Mouse (Mus musculus): ENCODE measurements around the gene Bax. TPM values are rescaled to one million over a fixed set of nuclear protein-coding genes. Genes with fewer than 3 reads are reported as not detected.

Bax gene
- polyA plus RNA-seq, 1 experiment from 2014 or later = 212 TPM

GRCm38 (mm10) chr7:45420615-45420919 lies 46.1 kb downstream of the Bax start, which contains the start of gene Lhb:
Lhb (plus strand) TSS chr7:45420820.
- Histone ChIP-seq H3K36me3 (ENCODE audit: control insufficient read depth, insufficient read depth, low read length) (peaks cover 43% of the 10 kb centered on the region), H3K9ac (ENCODE audit: low read depth, low read length) (no peak within 1 kb of the TSS), H3K27me3 (replicated peaks; ENCODE audit: control insufficient read depth, insufficient read depth, low read length) (peaks cover 47% of the 10 kb centered on the region), H3K27ac (ENCODE audit: low read depth, low read length) (no peak within 1 kb of the TSS), H3K4me3 (ENCODE audit: low read depth, low read length) (no peak within 1 kb of the TSS), H3K4me2 (peak within 1 kb of the TSS; percentile 6; the same call in 1 of the 2 replicates), H3K4me1 (replicated peaks; ENCODE audit: control insufficient read depth, insufficient read depth, low read length) (0 out of 2 replicates have a peak, but pooled peaks cover 2% of the 10 kb centered on the region), H3K9me3 (ENCODE audit: control insufficient read depth, low read length) (no peaks in the 10 kb centered on the region)
- DNase-seq (ENCODE audit: low spot score) (no peak), ATAC-seq (replicated peaks; ENCODE audit: low FRiP score) (no peak)
- WGBS = 63% methylated on average over 6 of the region's 6 CpGs

- WGBS = 26% methylated on average over 27 of the region's 27 CpGs
- Histone ChIP-seq H3K27me3 (replicated peaks; ENCODE audit: control insufficient read depth, insufficient read depth, low read length) (peaks cover 52% of the 10 kb centered on the region), H3K9ac (ENCODE audit: low read depth, low read length) (no peak overlapping the region), H3K4me3 (ENCODE audit: low read depth, low read length) (no peak overlapping the region), H3K4me1 (replicated peaks; ENCODE audit: control insufficient read depth, insufficient read depth, low read length) (0 out of 2 replicates have a peak, but pooled peaks cover 4% of the 10 kb centered on the region), H3K4me2 (peak overlapping the region; percentile 6; the same call in 1 of the 2 replicates), H3K36me3 (ENCODE audit: control insufficient read depth, insufficient read depth, low read length) (peaks cover 39% of the 10 kb centered on the region), H3K27ac (ENCODE audit: low read depth, low read length) (no peak overlapping the region), H3K9me3 (ENCODE audit: control insufficient read depth, low read length) (no peaks in the 10 kb centered on the region)
- ATAC-seq (replicated peaks; ENCODE audit: low FRiP score) = no peak
- no peak for DNase-seq (ENCODE audit: low spot score)
These were observed 46.7 kb downstream of the Bax start for GRCm38 (mm10) chr7:45419859-45420614.

GRCm38 (mm10) chr7:45417962-45418492 lies 48.7 kb downstream of the Bax start:
- Histone ChIP-seq H3K27ac (ENCODE audit: low read depth, low read length) (no peak overlapping the region), H3K9me3 (ENCODE audit: control insufficient read depth, low read length) (no peaks in the 10 kb centered on the region), H3K36me3 (ENCODE audit: control insufficient read depth, insufficient read depth, low read length) (peaks cover 20% of the 10 kb centered on the region), H3K4me1 (replicated peaks; ENCODE audit: control insufficient read depth, insufficient read depth, low read length) (peaks cover 11% of the 10 kb centered on the region), H3K27me3 (replicated peaks; ENCODE audit: control insufficient read depth, insufficient read depth, low read length) (peaks cover 72% of the 10 kb centered on the region), H3K4me3 (ENCODE audit: low read depth, low read length) (no peak overlapping the region), H3K4me2 (no peak overlapping the region), H3K9ac (ENCODE audit: low read depth, low read length) (no peak overlapping the region)
- DNase-seq (ENCODE audit: low spot score) (no peak), ATAC-seq (replicated peaks; ENCODE audit: low FRiP score) (no peak)
- 11% methylated on average over 13 of the region's 13 CpGs for WGBS

DNA sequence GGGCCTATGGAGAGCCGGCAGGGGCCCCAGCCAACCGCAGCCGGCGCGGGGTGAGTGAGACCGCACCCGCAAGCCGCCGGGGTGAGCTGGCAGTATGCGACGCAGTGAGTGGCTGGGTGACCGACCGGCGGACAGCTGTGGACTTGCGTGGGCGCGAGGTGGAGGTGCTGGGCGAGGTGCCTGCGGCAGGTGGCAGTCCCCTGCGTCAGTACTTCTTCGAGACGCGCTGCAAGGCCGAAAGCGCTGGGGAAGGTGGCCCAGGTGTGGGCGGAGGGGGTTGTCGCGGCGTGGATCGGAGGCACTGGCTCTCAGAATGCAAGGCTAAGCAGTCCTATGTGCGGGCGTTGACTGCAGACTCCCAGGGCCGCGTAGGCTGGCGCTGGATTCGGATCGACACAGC lies 51.1 kb downstream of the Bax start:
- peaks cover 91% of the 10 kb centered on the region for H3K27me3 ChIP-seq (replicated peaks; ENCODE audit: control insufficient read depth, insufficient read depth, low read length)
- H3K9me3 ChIP-seq (ENCODE audit: control insufficient read depth, low read length) = no peaks in the 10 kb centered on the region
- H3K4me1 ChIP-seq (replicated peaks; ENCODE audit: control insufficient read depth, insufficient read depth, low read length) = peaks cover 11% of the 10 kb centered on the region
- H3K27ac ChIP-seq (ENCODE audit: low read depth, low read length) = no peak overlapping the region
- H3K9ac ChIP-seq (ENCODE audit: low read depth, low read length) = no peak overlapping the region
- peak overlapping the region; percentile 14; the same call in 1 of the 2 replicates for H3K4me3 ChIP-seq (ENCODE audit: low read depth, low read length)
- no peaks in the 10 kb centered on the region for H3K36me3 ChIP-seq (ENCODE audit: control insufficient read depth, insufficient read depth, low read length)
- peak overlapping the region; percentile 26; the same call in 1 of the 2 replicates for H3K4me2 ChIP-seq
- 12% methylated on average over 37 of the region's 37 CpGs for WGBS
- DNase-seq (ENCODE audit: low spot score) (no peak), ATAC-seq (replicated peaks; ENCODE audit: low FRiP score) (no peak)

DNA sequence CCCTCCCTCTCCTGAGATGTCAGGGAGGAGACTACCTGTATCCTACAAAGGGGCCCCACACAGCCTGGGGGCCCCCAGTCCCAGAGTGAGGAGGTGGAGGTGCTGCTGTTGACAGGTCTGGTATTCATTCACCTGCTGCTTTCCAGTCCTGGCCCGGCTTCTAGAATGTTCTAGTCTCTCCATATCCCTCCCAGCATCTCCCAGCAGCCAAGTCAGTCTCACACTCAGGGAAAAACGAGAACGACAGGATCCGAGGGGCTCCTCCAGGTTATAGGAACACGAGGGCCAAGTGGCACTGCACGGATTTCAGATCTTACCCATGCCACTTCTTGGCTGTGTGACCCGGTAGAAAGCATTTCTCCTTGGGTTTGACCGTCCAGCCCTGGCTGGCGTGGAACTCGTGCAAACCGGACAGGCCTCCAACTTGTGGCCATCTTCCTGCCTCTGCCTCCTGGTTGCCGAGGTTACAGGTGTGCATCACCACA lies 51.9 kb downstream of the Bax start:
- ATAC-seq (replicated peaks; ENCODE audit: low FRiP score) = no peak
- Histone ChIP-seq H3K4me3 (ENCODE audit: low read depth, low read length) (no peak overlapping the region), H3K36me3 (ENCODE audit: control insufficient read depth, insufficient read depth, low read length) (no peaks in the 10 kb centered on the region), H3K27me3 (replicated peaks; ENCODE audit: control insufficient read depth, insufficient read depth, low read length) (peaks cover 94% of the 10 kb centered on the region), H3K9ac (ENCODE audit: low read depth, low read length) (no peak overlapping the region), H3K4me1 (replicated peaks; ENCODE audit: control insufficient read depth, insufficient read depth, low read length) (peaks cover 11% of the 10 kb centered on the region), H3K27ac (ENCODE audit: low read depth, low read length) (no peak overlapping the region), H3K4me2 (peak overlapping the region; percentile 91; the same call in 1 of the 2 replicates), H3K9me3 (ENCODE audit: control insufficient read depth, low read length) (no peaks in the 10 kb centered on the region)
- 32% methylated on average over 12 of the region's 12 CpGs for WGBS
- DNase-seq (ENCODE audit: low spot score) = no peak

DNA sequence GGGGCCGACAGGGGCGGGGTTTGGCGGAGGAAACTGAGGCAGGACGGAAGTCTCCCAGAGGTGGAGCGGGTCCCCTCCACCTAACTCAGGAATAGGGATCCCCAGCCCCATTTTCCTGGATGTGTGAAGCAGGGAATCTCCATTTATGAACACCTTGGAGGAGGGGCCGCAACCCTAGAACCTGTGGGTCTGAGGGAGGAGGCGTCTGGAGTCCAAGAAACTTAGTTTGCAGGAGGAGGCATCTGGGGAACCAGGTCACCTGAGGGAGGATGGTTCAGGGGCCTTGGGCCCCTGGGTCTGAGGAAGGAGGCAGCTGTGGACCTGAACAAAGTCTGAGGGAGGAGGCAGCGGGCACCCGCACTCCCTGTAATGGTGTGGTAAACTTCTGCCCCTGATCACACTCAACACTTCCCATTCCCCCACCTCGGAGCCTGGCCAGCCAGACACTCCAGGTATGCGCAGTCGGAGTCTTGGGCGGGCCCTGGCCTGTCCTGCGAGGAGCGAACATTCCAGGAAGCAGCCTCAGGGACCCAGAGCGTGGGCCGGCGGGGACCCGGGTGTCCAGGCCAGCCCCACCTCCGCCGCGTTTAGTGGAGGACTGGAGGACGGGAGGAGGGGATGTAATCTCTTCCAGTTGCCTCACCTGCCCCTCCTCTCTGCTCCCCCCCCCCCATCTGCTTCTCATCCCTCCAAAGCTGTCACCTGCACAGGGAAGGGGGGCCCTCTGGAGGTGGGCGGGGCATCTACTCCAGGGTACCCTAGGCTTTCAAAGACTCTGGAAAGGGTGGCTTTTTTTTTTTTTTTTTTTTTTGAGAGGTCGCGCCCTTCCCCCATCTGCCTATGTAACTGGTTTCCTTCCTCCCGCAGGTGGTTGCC lies 52.6 kb downstream of the Bax start:
- H3K4me1 ChIP-seq (replicated peaks; ENCODE audit: control insufficient read depth, insufficient read depth, low read length) = peaks cover 11% of the 10 kb centered on the region
- peaks cover 98% of the 10 kb centered on the region for H3K27me3 ChIP-seq (replicated peaks; ENCODE audit: control insufficient read depth, insufficient read depth, low read length)
- whole genome bisulfite sequencing = 2% methylated on average over 27 of the region's 27 CpGs
- H3K9ac ChIP-seq (ENCODE audit: low read depth, low read length) = peak overlapping the region; percentile 2
- no peaks in the 10 kb centered on the region for H3K9me3 ChIP-seq (ENCODE audit: control insufficient read depth, low read length)
- DNase-seq (ENCODE audit: low spot score) = peak; percentile 46
- ATAC-seq (replicated peaks; ENCODE audit: low FRiP score) = peak; percentile 9; the same call in 1 of the 2 replicates
- peak overlapping the region; percentile 58; the same call in 1 of the 2 replicates for H3K27ac ChIP-seq (ENCODE audit: low read depth, low read length)
- peak overlapping the region; percentile 60 for H3K4me3 ChIP-seq (ENCODE audit: low read depth, low read length)
- peak overlapping the region; percentile 91 for H3K4me2 ChIP-seq
- H3K36me3 ChIP-seq (ENCODE audit: control insufficient read depth, insufficient read depth, low read length) = no peaks in the 10 kb centered on the region

DNA sequence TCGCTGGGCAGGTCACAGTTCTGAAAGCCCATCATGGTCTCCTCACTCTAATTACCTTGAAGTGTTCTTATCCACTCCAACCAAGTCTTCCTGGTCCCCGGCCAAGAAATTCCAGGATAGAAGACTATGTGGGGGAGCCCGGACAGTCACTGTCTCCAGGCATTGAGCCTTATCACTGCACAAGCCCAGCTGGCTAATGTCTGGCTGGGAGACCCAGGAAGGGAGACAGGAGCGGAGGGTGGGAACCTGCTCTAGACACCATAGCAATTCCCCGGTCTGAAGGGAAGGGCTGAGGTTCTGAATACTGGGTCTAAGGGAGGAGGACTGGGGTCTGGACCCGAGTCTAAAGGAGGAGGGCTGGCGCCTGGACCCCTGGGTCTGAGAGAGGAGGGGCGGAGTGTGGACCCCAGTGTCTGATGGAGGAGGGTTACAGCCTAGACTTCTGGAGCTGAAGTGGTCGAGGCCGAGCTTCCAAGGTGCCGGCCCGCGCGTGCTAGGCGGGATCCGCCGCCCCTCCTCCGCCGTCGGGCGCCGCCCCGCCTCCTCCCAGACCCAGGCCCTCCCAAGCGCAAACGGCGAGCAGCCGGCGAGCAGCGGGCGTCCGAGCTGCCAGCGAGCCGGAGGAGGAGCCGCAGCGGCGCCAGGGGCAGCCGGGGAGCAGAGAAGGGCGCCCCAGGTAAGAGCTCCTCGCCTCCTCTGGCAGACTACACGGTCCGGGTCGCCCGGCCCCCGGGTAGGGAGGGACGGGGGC lies 53.4 kb downstream of the Bax start, which contains the start of gene Ntf5:
Gene Ntf5 (plus strand): TSS at position 583 of the 751 bp plus-strand sequence.
- peak; percentile 53 for DNase-seq (ENCODE audit: low spot score)
- Histone ChIP-seq H3K9me3 (ENCODE audit: control insufficient read depth, low read length) (no peaks in the 10 kb centered on the region), H3K4me2 (peak within 1 kb of the TSS; percentile 91), H3K4me3 (ENCODE audit: low read depth, low read length) (peak within 1 kb of the TSS; percentile 60), H3K27me3 (replicated peaks; ENCODE audit: control insufficient read depth, insufficient read depth, low read length) (peaks cover 98% of the 10 kb centered on the region), H3K9ac (ENCODE audit: low read depth, low read length) (peak within 1 kb of the TSS; percentile 2), H3K27ac (ENCODE audit: low read depth, low read length) (peak within 1 kb of the TSS; percentile 58), H3K4me1 (replicated peaks; ENCODE audit: control insufficient read depth, insufficient read depth, low read length) (peaks cover 11% of the 10 kb centered on the region), H3K36me3 (ENCODE audit: control insufficient read depth, insufficient read depth, low read length) (no peaks in the 10 kb centered on the region)
- ATAC-seq (replicated peaks; ENCODE audit: low FRiP score) = peak; percentile 39; the same call in 1 of the 2 replicates
- WGBS = 4% methylated on average over 43 of the region's 45 CpGs

GRCm38 (mm10) chr7:45412421-45412820 lies 54.3 kb downstream of the Bax start:
- H3K27me3 ChIP-seq (replicated peaks; ENCODE audit: control insufficient read depth, insufficient read depth, low read length) = peaks cover 99% of the 10 kb centered on the region
- no peak overlapping the region for H3K9ac ChIP-seq (ENCODE audit: low read depth, low read length)
- WGBS = 65% methylated on average over 2 of the region's 2 CpGs
- H3K4me3 ChIP-seq (ENCODE audit: low read depth, low read length) = no peak overlapping the region
- H3K27ac ChIP-seq (ENCODE audit: low read depth, low read length) = no peak overlapping the region
- H3K9me3 ChIP-seq (ENCODE audit: control insufficient read depth, low read length) = no peaks in the 10 kb centered on the region
- DNase-seq (ENCODE audit: low spot score) (no peak), ATAC-seq (replicated peaks; ENCODE audit: low FRiP score) (no peak)
- H3K4me2 ChIP-seq = no peak overlapping the region
- H3K4me1 ChIP-seq (replicated peaks; ENCODE audit: control insufficient read depth, insufficient read depth, low read length) = peaks cover 11% of the 10 kb centered on the region
- H3K36me3 ChIP-seq (ENCODE audit: control insufficient read depth, insufficient read depth, low read length) = no peaks in the 10 kb centered on the region
